Mouse (Mus musculus) right cerebral cortex, adult 18-20 months (tissue): ENCODE data around the gene Eri3.

Source experiments
- DNase-seq: peaks from one replicate; pipeline ENCODE4 v3.0.0; 2022; ENCODE audit warnings: mixed read lengths

Eri3 gene

GRCm38 (mm10) chr4:117630053-117630670 lies 80.0 kb downstream of the Eri3 start:
- no peak for DNase-seq

- no peak for DNase-seq
Measured at GRCm38 (mm10) chr4:117633527-117633926, 83.4 kb downstream of the Eri3 start.

- DNase-seq, result no peak
Measured at GRCm38 (mm10) chr4:117634642-117635041, 84.5 kb downstream of the Eri3 start.

GRCm38 (mm10) chr4:117636152-117636551 lies 86.0 kb downstream of the Eri3 start:
- no peak for DNase-seq

GRCm38 (mm10) chr4:117636891-117637613 lies 86.9 kb downstream of the Eri3 start:
- DNase-seq, result no peak

GRCm38 (mm10) chr4:117640925-117641703 lies 90.9 kb downstream of the Eri3 start:
- DNase-seq, result no peak

GRCm38 (mm10) chr4:117641804-117642203 lies 91.6 kb downstream of the Eri3 start:
- no peak for DNase-seq

- DNase-seq, result no peak
Measured at GRCm38 (mm10) chr4:117645031-117645435, 94.9 kb downstream of the Eri3 start.

- DNase-seq, result no peak
Measured at GRCm38 (mm10) chr4:117645859-117646258, 95.7 kb downstream of the Eri3 start.

GRCm38 (mm10) chr4:117646496-117646895 lies 96.3 kb downstream of the Eri3 start:
- DNase-seq, result no peak

- DNase-seq, result no peak
Measured at GRCm38 (mm10) chr4:117646926-117647755, 97.0 kb downstream of the Eri3 start.

- DNase-seq, result peak; percentile 55
Measured at GRCm38 (mm10) chr4:117651626-117652101, 101.5 kb downstream of the Eri3 start.

- no peak for DNase-seq
Measured at GRCm38 (mm10) chr4:117652727-117653126, 102.6 kb downstream of the Eri3 start.

- no peak for DNase-seq
Measured at GRCm38 (mm10) chr4:117654016-117654702, 104.0 kb downstream of the Eri3 start.

- DNase-seq, result no peak
Measured at GRCm38 (mm10) chr4:117654703-117655499, 104.7 kb downstream of the Eri3 start.

- DNase-seq, result no peak
Measured at GRCm38 (mm10) chr4:117655500-117655863, 105.3 kb downstream of the Eri3 start.

GRCm38 (mm10) chr4:117656961-117657360 lies 106.8 kb downstream of the Eri3 start:
- DNase-seq, result no peak

GRCm38 (mm10) chr4:117657646-117658045 lies 107.5 kb downstream of the Eri3 start:
- DNase-seq, result peak; percentile 57

GRCm38 (mm10) chr4:117658582-117659444 lies 108.6 kb downstream of the Eri3 start:
- peak; percentile 29 for DNase-seq

GRCm38 (mm10) chr4:117660001-117660400 lies 109.8 kb downstream of the Eri3 start:
- DNase-seq, result no peak
